Mouse (Mus musculus): ENCODE data around the gene Ctns.

Gene Ctns

GRCm38 (mm10) chr11:73137591-73138501 is 61.0 kb downstream of the Ctns start, which contains the start of gene Haspin:
TSS of gene Haspin (minus strand) at chr11:73138294.
- DNase-seq (ENCODE audit: low spot score in 2 of 2) = peak; percentile 86 to 92

GRCm38 (mm10) chr11:73137116-73137515 is 61.7 kb downstream of the Ctns start:
- no peak for DNase-seq (ENCODE audit: low spot score in 2 of 2)

- no peak for DNase-seq (ENCODE audit: low spot score in 2 of 2)
These were observed 62.3 kb downstream of the Ctns start for GRCm38 (mm10) chr11:73136587-73136986.

- DNase-seq (ENCODE audit: low spot score in 2 of 2) = no peak
These were observed 64.6 kb downstream of the Ctns start for GRCm38 (mm10) chr11:73134222-73134621.
